Mouse (Mus musculus): Measurements from ENCODE around the gene Klk7. TPM values are rescaled to one million over a fixed set of nuclear protein-coding genes. Genes with fewer than 3 reads are reported as not detected.

The Klk7 gene
- 0.17 TPM in 1 of 2 replicates, not detected in the other for polyA plus RNA-seq (2015; fragmentation: Nextera tagmentation; extraction: Ambion mirVana)

GRCm38 (mm10) chr7:43810994-43811393, at the start of gene Klk7:
TSS of gene Klk7 (plus strand) at chr7:43811294.

GRCm38 (mm10) chr7:43768597-43768996, 42.5 kb upstream of the Klk7 start, which contains the start of gene Klk12:
TSS of gene Klk12 (plus strand) at chr7:43768897.

GRCm38 (mm10) chr7:43774364-43774763, 36.7 kb upstream of the Klk7 start, which contains the start of gene Klk11:
TSS of gene Klk11 (plus strand) at chr7:43774604.

DNA sequence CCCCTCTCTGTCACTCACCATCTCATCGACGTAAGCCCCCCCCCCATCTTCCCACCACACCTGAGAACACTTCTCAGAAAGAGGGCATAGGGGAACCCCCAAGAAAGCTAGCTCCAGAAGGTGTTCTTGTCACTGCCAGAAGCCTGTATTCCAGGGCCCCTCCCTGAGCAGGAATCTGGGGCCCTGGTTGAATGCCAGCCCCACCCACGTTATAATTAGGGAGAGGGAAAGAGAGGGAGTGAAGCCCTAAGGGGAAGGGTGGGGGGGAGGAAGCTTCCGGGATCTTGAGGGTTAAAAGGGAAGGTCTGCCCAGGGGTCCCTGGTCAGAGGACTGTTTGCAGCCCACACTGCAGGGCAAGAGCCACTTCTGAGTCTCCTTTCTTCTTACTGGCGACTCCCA, 30.3 kb upstream of the Klk7 start, which contains the start of gene Klk10:
Klk10 (plus strand) TSS at position 290 of the 400 bp plus-strand sequence.

DNA sequence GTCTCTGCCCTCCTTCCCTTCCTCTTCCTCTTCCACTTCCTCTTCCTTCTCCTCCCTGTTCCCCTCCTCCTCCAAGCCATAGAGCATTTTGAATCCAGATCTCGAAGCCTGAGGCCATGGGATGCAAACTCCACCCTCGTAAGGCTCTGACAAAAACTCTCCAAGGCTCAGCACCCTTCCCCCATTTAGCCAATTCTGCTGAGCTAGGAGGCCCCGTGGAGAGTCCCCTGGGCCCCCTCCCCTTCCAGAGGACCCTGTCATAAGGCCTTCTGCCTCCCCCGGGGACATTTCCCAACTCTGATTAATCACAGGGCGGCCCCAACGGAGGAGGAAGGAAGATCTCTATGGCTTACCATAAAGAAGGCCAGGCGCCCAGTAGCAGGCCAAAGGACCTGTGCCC, 19.5 kb upstream of the Klk7 start, which contains the start of gene Klk9:
Klk9 (plus strand) TSS at position 301 of the 400 bp plus-strand sequence.

GRCm38 (mm10) chr7:43797333-43797769, 13.7 kb upstream of the Klk7 start, which contains the start of gene Klk8:
TSS of gene Klk8 (plus strand) at chr7:43797577.

DNA sequence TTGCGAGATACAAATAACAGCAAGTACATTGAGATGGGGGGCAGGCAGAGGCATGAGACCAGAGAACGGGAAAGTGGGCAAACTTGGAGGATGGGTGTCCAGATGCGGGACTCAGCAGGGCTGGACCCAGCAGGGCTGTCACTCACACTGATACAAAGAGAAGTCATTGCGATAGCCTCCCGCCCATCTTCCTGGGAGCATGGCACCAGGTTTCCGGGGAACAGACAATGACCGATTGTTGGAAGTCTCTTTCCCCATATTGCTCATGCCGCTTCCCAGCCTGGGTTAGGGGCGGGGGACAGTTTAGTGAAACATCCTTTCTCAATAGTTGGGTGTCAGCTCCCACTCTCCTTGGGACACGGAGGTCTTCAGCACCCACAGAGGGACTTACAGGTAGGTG, 13.1 kb downstream of the Klk7 start, which contains the start of gene Klk6:
Klk6 (plus strand) TSS at position 301 of the 400 bp plus-strand sequence.

DNA sequence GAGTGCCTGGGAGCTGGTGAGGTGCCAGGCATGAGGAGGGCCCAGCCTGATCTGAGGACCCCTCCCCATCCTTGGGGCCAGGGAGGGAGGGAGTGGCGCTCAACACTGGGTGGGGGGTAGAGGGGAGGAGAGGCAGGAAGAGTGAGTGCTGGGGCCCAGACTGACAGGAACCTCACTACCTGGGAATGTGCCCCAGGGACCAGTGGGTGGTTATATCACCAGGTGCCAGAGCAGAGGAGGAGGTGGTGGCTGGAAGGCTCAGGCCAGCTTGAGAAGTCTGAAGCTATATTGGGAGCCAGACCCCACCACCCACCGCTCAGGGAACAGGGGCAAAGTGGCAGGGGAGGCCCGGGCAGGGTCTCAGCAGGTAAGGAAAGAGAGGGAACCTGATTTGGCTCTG, 30.6 kb downstream of the Klk7 start, which contains the start of gene Klk5:
Klk5 (plus strand) TSS at position 271 of the 400 bp plus-strand sequence.

Other genes starting within 250 kb of the Klk7 start
- gene Zfp658, start 249.0 kb upstream of the Klk7 start, polyA plus RNA-seq (2015; fragmentation: Nextera tagmentation; extraction: Ambion mirVana), result 1.6 and 2.8 TPM in 2 replicates
- gene Zfp719, start 231.7 kb upstream of the Klk7 start, polyA plus RNA-seq (2015; fragmentation: Nextera tagmentation; extraction: Ambion mirVana), result 7.7 and 9.8 TPM in 2 replicates
- gene Zfp819, start 204.1 kb upstream of the Klk7 start, polyA plus RNA-seq (2015; fragmentation: Nextera tagmentation; extraction: Ambion mirVana), result not detected in 2 replicates
- gene Ceacam18, start 176.6 kb upstream of the Klk7 start, polyA plus RNA-seq (2015; fragmentation: Nextera tagmentation; extraction: Ambion mirVana), result 0.28 TPM in 1 of 2 replicates, not detected in the other
- 1.3 and 1.4 TPM in 2 replicates for gene Siglece, start 151.1 kb upstream of the Klk7 start, polyA plus RNA-seq (2015; fragmentation: Nextera tagmentation; extraction: Ambion mirVana)
- 6.4 and 8.3 TPM in 2 replicates for gene Ctu1, start 139.3 kb upstream of the Klk7 start, polyA plus RNA-seq (2015; fragmentation: Nextera tagmentation; extraction: Ambion mirVana)
- not detected in 2 replicates for gene Klk14, start 120.9 kb upstream of the Klk7 start, polyA plus RNA-seq (2015; fragmentation: Nextera tagmentation; extraction: Ambion mirVana)
- gene Klk13, start 98.7 kb upstream of the Klk7 start, polyA plus RNA-seq (2015; fragmentation: Nextera tagmentation; extraction: Ambion mirVana), result 0.23 TPM in 1 of 2 replicates, not detected in the other
- not detected in 2 replicates for gene Klk12, start 42.4 kb upstream of the Klk7 start, polyA plus RNA-seq (2015; fragmentation: Nextera tagmentation; extraction: Ambion mirVana)
- 0.14 and 0.38 TPM in 2 replicates for gene Klk11, start 36.7 kb upstream of the Klk7 start, polyA plus RNA-seq (2015; fragmentation: Nextera tagmentation; extraction: Ambion mirVana)
- gene Klk10, start 30.3 kb upstream of the Klk7 start, polyA plus RNA-seq (2015; fragmentation: Nextera tagmentation; extraction: Ambion mirVana), result 2.2 and 3.9 TPM in 2 replicates
- 0.19 TPM in 1 of 2 replicates, not detected in the other for gene Klk9, start 19.4 kb upstream of the Klk7 start, polyA plus RNA-seq (2015; fragmentation: Nextera tagmentation; extraction: Ambion mirVana)
- gene Klk8, start 13.7 kb upstream of the Klk7 start, polyA plus RNA-seq (2015; fragmentation: Nextera tagmentation; extraction: Ambion mirVana), result 7.3 and 16.9 TPM in 2 replicates
- gene Klk6, start 13.2 kb downstream of the Klk7 start, polyA plus RNA-seq (2015; fragmentation: Nextera tagmentation; extraction: Ambion mirVana), result not detected in 2 replicates
- not detected in 2 replicates for gene Klk5, start 30.7 kb downstream of the Klk7 start, polyA plus RNA-seq (2015; fragmentation: Nextera tagmentation; extraction: Ambion mirVana)
- not detected in 2 replicates for gene Klk4, start 69.9 kb downstream of the Klk7 start, polyA plus RNA-seq (2015; fragmentation: Nextera tagmentation; extraction: Ambion mirVana)
- not detected in 2 replicates for gene Klk15, start 122.4 kb downstream of the Klk7 start, polyA plus RNA-seq (2015; fragmentation: Nextera tagmentation; extraction: Ambion mirVana)
- not detected in 2 replicates for gene Klk1b8, start 139.4 kb downstream of the Klk7 start, polyA plus RNA-seq (2015; fragmentation: Nextera tagmentation; extraction: Ambion mirVana)
- not detected in 2 replicates for gene Klk1b1, start 155.5 kb downstream of the Klk7 start, polyA plus RNA-seq (2015; fragmentation: Nextera tagmentation; extraction: Ambion mirVana)
- gene Klk1b9, start 164.8 kb downstream of the Klk7 start, polyA plus RNA-seq (2015; fragmentation: Nextera tagmentation; extraction: Ambion mirVana), result not detected in 2 replicates
- not detected in 2 replicates for gene Klk1b11, start 184.6 kb downstream of the Klk7 start, polyA plus RNA-seq (2015; fragmentation: Nextera tagmentation; extraction: Ambion mirVana)
- not detected in 2 replicates for gene Klk1b26, start 200.9 kb downstream of the Klk7 start, polyA plus RNA-seq (2015; fragmentation: Nextera tagmentation; extraction: Ambion mirVana)
- gene Klk1b27, start 241.0 kb downstream of the Klk7 start, polyA plus RNA-seq (2015; fragmentation: Nextera tagmentation; extraction: Ambion mirVana), result not detected in 2 replicates

All from adrenal gland, postnatal 0 days (tissue).